25 mouse cellular contexts compared by ENCODE assay signal in genomic region chr10:23327651-23328050, GRCm38 (mm10). TPM values are rescaled to one million over a fixed set of nuclear protein-coding genes. Genes with fewer than 3 reads are reported as not detected.
"Had no signal": no experiment of that assay in that cellular context is flagged by ENCODE, and none has a peak within 500 bp of the region (broad histone marks: within the 10 kb centered on the region; RNA-seq: fewer than 3 reads in every experiment).

No protein-coding gene starts in this region.

- H3K9ac ChIP-seq: heart, embryonic 13.5 days; heart, embryonic 15.5 days; hindbrain, embryonic 13.5 days; hindbrain, embryonic 15.5 days; intestine, embryonic 15.5 days; limb, embryonic 12.5 days; liver, embryonic 13.5 days; liver, embryonic 15.5 days had no signal

- H3K4me3 ChIP-seq: heart, adult 2 months; heart, embryonic 13.5 days; heart, embryonic 15.5 days; hindbrain, embryonic 13.5 days; hindbrain, embryonic 15.5 days; intestine, embryonic 15.5 days; layer of hippocampus, adult 2 months; left cerebral cortex, adult 2 months; limb, embryonic 10.5 days; limb, embryonic 12.5 days; liver, embryonic 13.5 days; liver, embryonic 15.5 days had no signal

- H3K9me3 ChIP-seq: heart, embryonic 13.5 days; heart, embryonic 15.5 days; hindbrain, embryonic 13.5 days; hindbrain, embryonic 15.5 days; intestine, embryonic 15.5 days; limb, embryonic 10.5 days; limb, embryonic 12.5 days; liver, embryonic 13.5 days; liver, embryonic 15.5 days had no signal

- ATAC-seq: inflammation-experienced regulatory T-cells, adult 6 months; intestine, embryonic 15.5 days; intestine, postnatal 0 days had no signal

- H3K4me2 ChIP-seq: heart, embryonic 11.5 days; heart, embryonic 13.5 days; heart, embryonic 15.5 days; hindbrain, embryonic 13.5 days; hindbrain, embryonic 15.5 days; intestine, embryonic 15.5 days; limb, embryonic 12.5 days; liver, embryonic 11.5 days; liver, embryonic 13.5 days; liver, embryonic 15.5 days had no signal

- DNase-seq: heart, adult 11 months; heart, adult 2 months; heart, postnatal 14 days; heart, postnatal 36 days; kidney, adult 18-20 months; kidney, adult 9 months; kidney, postnatal 10 days; kidney, postnatal 25 days; kidney, postnatal 4 days; liver; liver, embryonic 13.5 days had no signal

- H3K4me1 ChIP-seq: heart, embryonic 13.5 days; heart, embryonic 15.5 days; hindbrain, embryonic 13.5 days; hindbrain, embryonic 15.5 days; intestine, embryonic 15.5 days; liver, embryonic 13.5 days; liver, embryonic 15.5 days had no signal

- H3K36me3 ChIP-seq: heart, embryonic 13.5 days; heart, embryonic 15.5 days; hindbrain, embryonic 13.5 days; hindbrain, embryonic 15.5 days; intestine, embryonic 15.5 days; limb, embryonic 12.5 days; liver, embryonic 13.5 days; liver, embryonic 15.5 days had no signal

- H3K27me3 ChIP-seq: heart, embryonic 13.5 days; heart, embryonic 15.5 days; hindbrain, embryonic 13.5 days; hindbrain, embryonic 15.5 days; intestine, embryonic 15.5 days; limb, embryonic 12.5 days; liver, embryonic 13.5 days; liver, embryonic 15.5 days had no signal

- H3K27ac ChIP-seq: heart, adult 2 months; heart, embryonic 13.5 days; heart, embryonic 15.5 days; hindbrain, embryonic 13.5 days; hindbrain, embryonic 15.5 days; intestine, embryonic 15.5 days; layer of hippocampus, adult 2 months; left cerebral cortex, adult 2 months; limb, embryonic 10.5 days; limb, embryonic 12.5 days; liver, embryonic 13.5 days; liver, embryonic 15.5 days had no signal

RNA-seq across cellular contexts. Expression of gene Eya4, which starts 22.9 kb away (rescaled TPM):
- polyA plus RNA-seq: inflammation-experienced regulatory T-cells, adult 6 months had no signal
